Mouse (Mus musculus) erythroid progenitor cell, adult 5-6 weeks (primary cell): ENCODE results near the gene Rab15. TPM values are rescaled to one million over a fixed set of nuclear protein-coding genes. Genes with fewer than 3 reads are reported as not detected.
"Not testable (repeated sequence)": the region's sequence is repeated elsewhere in the genome, so short reads cannot be mapped to it uniquely, and the experiment has no call there.

Experiments used
- ATAC-seq: replicated peaks from 2 replicates; pipeline ENCODE4 v1.8.0; 2016; ENCODE audit warnings: moderate number of reproducible peaks, mild to moderate bottlenecking, moderate TSS enrichment, inconsistent platforms; ENCODE audit not compliant: poor library complexity, low FRiP score, severe bottlenecking
- total RNA-seq, 2 experiments: library from RNA; stranded (forward) in 1 of 2; stranded (reverse) in 1 of 2; fragments of 150-400 nt in 1 of 2; fragments of 186-747, 209-891 nt in 1 of 2; gene quantifications; 2 replicates each; pipeline versions ENCODE4 v1.2.3 to v1.2.4; 2015 to 2017; ENCODE audit warnings: low replicate concordance in 2 of 2

Rab15 gene
- total RNA-seq, 2 experiments from 2014 or later, result not detected

GRCm38 (mm10) chr12:76820615-76821014 is 2.1 kb downstream of the Rab15 start:
- ATAC-seq, result no peak

GRCm38 (mm10) chr12:76819816-76820215 is 2.9 kb downstream of the Rab15 start:
- no peak for ATAC-seq

GRCm38 (mm10) chr12:76818908-76819307 is 3.8 kb downstream of the Rab15 start:
- no peak for ATAC-seq

GRCm38 (mm10) chr12:76818120-76818519 is 4.6 kb downstream of the Rab15 start:
- ATAC-seq, result no peak

- ATAC-seq, result no peak
Observed at GRCm38 (mm10) chr12:76817176-76817575, 5.5 kb downstream of the Rab15 start.

- ATAC-seq, result no peak
Observed at GRCm38 (mm10) chr12:76816720-76817119, 6.0 kb downstream of the Rab15 start.

- no peak for ATAC-seq
Observed at GRCm38 (mm10) chr12:76814120-76814519, 8.6 kb downstream of the Rab15 start.

- no peak for ATAC-seq
Observed at GRCm38 (mm10) chr12:76813543-76813942, 9.2 kb downstream of the Rab15 start.

- no peak for ATAC-seq
Observed at GRCm38 (mm10) chr12:76811006-76811405, 11.7 kb downstream of the Rab15 start.

- no peak for ATAC-seq
Observed at GRCm38 (mm10) chr12:76810491-76810890, 12.2 kb downstream of the Rab15 start.

GRCm38 (mm10) chr12:76807796-76808195 is 14.9 kb downstream of the Rab15 start:
- no peak for ATAC-seq

- no peak for ATAC-seq
Observed at GRCm38 (mm10) chr12:76805056-76805811, 17.5 kb downstream of the Rab15 start.

- peak; percentile 72 for ATAC-seq
Observed at GRCm38 (mm10) chr12:76803700-76804252, 18.9 kb downstream of the Rab15 start.

GRCm38 (mm10) chr12:76803028-76803427 is 19.7 kb downstream of the Rab15 start:
- ATAC-seq, result no peak

GRCm38 (mm10) chr12:76798008-76798720 is 24.5 kb downstream of the Rab15 start:
- no peak for ATAC-seq

- no peak for ATAC-seq
Observed at GRCm38 (mm10) chr12:76796938-76797539, 25.7 kb downstream of the Rab15 start.

- no peak for ATAC-seq
Observed at GRCm38 (mm10) chr12:76795350-76795749, 27.4 kb downstream of the Rab15 start, which contains the start of gene Gpx2. Gpx2 (minus strand) TSS chr12:76795554.

- not testable (repeated sequence) for ATAC-seq
Observed at GRCm38 (mm10) chr12:76792540-76792939, 30.2 kb downstream of the Rab15 start.

GRCm38 (mm10) chr12:76790446-76791084 is 32.1 kb downstream of the Rab15 start:
- no peak for ATAC-seq

GRCm38 (mm10) chr12:76784056-76784619 is 38.6 kb downstream of the Rab15 start:
- no peak for ATAC-seq
